Mouse (Mus musculus) inflammation-experienced regulatory T-cells, adult 6 months (primary cell): Measurements from ENCODE around the gene Dnajc30. TPM values are rescaled to one million over a fixed set of nuclear protein-coding genes. Genes with fewer than 3 reads are reported as not detected.
"Not testable (repeated sequence)": the region's sequence is repeated elsewhere in the genome, so short reads cannot be mapped to it uniquely, and the experiment has no call there.

ENCODE experiments used
- ATAC-seq: one replicate; pipeline ENCODE4 v1.8.0; 2017
- polyA plus RNA-seq, 3 experiments: library from polyadenylated mRNA; unstranded; fragments of 100-300 nt; shearing (Covaris generic); gene quantifications; one replicate each; pipeline ENCODE4 v1.2.1; 2017

The Dnajc30 gene
- polyA plus RNA-seq, result 10 to 100 TPM; 18.9 to 32.0 (median 30.4) TPM

DNA sequence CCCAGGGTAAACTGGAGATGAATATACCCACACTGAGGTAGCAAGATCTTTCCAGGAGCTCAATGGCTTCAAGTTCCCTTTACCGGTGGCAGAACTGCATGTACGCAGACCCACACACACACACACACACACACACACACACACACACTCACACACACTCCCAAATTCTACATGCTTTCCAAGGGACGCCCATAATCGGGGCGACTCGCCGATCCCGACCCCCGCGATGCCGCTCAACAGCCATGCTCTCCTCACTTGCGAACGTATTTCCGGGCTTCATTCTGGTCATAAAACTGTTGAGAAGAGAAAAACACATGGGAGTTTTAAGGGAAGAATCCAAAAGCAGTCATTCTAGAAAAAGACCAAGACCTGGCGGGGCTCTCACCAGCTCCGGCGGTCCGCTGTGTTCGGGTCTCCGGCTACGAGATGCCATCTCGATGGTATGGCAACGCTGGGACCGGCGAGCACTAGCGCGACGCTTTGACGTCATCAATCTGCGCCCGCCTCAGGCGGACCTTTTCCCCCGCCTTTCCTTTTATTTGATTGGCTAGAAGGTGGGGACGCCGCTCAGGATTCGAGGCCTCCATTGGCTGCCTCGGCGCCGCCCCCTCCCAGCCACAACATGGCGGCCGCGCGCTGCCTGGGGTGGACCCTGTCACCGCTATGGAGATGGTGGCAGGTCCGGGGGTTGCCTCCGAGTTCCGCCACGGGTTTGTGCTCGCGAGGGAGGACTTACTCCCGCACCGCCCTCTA is at the start of gene Dnajc30:
Dnajc30 (plus strand) TSS at position 574 of the 753 bp plus-strand sequence.
- ATAC-seq, result peak; percentile 98

DNA sequence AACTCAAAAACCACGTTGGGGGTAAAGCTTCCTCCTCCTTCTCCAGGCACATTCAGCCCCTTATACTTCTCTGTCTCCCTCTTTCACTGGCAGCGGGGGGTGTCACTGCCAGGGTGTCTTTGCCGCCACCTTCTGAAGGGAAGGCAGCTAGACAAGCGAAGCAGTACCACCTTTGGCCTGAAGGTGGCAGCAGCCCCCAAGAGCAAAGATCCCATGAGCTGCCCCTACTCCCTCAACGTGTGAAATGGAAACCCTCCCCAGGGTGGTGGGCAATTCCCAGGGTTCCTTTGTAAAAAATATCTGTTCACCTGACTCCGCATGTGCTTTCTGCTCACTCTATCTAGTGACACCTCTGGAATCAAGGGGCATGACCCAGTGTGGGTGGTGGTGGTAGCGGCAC is 48.5 kb upstream of the Dnajc30 start:
- ATAC-seq, result peak; percentile 73

DNA sequence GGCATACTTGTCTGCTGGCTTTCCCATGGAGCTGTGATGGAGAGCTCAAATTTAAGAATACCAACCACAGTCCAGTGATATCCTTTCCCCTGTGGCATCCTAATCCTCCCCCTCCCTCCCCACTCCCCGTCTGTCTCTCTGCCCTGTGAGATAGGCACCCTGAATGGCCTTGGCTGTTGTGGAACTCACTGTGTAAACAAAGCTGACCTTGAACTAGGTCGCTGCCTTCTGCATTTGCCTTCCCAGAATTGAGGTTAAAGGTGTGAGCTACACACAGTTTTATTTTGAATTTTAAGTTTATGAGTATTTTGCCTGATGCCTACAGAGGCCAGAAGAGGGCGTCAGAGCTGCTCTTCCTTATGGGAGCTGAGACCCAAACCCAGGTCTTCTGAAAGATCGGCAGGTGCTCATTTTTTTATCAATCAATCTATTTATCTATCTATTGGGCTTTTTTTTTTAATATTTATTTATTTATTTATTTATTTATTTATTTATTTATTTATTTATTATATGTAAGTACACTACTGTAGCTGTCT is 47.7 kb upstream of the Dnajc30 start:
- no peak for ATAC-seq

DNA sequence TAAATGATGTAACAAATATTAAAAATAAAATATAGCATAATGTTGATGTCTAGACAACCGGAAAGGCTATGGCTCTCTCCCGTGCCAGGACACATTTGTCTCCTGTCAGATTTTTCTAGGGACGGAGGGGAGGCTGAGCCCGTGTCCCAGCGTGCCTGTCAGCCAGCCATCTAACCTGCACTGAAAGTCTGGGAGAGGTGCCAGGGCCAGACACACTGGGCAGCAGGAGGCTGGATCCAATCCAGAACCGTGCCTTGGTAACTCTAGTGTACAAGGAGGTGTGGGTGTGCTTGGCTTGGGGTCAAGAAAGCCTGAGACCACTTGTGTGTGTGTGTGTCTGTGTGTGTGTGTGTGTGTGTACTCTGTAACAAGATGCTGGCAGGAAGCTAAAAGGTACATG is 42.2 kb upstream of the Dnajc30 start:
- no peak for ATAC-seq

DNA sequence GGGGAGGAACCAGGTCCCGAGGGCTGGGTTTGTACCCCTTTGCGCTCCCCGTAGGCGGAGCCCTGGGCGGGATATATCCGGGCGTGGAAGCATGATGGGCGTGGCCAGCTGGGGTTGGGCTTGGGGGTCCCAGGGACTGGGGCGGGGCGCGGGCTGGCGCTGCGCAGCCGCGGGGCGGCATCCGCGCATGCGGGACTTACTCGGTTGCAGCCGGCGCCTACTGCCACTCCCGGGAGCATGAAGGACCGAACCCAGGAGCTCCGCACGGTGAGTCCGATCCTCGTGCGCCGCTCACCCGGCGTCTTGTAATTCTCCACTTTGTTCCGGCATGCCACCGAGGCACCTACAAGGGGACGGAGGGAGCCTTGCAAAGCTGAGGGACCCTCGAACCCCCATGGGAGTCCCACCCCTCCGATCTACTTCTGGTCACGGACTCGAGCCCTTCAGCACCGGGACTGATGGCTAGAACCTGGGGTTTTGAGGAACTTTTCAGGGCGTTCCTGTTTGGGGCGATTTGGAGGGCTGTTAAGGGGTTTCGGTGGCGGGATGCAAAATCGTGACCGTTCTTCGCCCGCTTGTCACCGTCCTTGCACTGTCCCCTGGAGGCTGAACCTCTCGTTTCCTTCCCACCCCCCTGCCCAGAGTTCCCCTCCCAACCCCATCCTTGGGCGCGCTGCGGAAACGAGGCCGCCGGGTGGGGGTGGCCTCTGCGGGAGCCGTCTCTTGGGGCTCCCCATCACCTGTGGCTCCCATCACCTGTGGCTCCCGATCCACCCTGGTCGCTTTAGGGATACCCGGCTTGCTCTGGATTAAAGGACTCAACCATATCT is 40.4 kb upstream of the Dnajc30 start, which contains the start of gene Stx1a:
Stx1a (plus strand) TSS at position 139 of the 830 bp plus-strand sequence.
- ATAC-seq, result peak; percentile 44

DNA sequence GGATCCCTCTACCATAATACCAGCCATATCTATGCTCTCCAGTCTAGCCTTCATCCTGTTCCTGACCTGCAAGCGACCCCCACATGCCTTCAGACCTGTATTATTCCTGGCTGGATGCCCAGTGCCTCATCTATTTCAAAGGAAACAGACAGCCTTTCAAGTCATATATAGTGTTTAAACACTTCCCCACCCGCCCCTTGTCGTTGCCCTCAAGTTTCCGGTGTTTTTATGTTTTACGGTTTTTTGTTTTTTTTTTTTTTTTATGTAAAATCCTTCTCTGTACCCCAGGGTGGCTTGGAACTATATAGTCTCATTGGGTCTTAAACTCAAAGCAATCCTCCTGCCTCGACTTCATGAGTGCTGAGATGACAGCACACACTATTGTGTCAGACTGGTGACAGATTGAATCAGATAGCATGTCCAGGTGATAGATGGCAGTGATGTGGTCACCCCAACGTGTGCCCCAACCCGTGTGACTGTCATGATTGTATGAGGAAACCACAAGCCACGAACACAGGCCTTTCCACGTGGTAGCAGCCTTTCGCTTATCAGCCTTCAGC is 39.3 kb upstream of the Dnajc30 start:
- ATAC-seq, result peak; percentile 77

DNA sequence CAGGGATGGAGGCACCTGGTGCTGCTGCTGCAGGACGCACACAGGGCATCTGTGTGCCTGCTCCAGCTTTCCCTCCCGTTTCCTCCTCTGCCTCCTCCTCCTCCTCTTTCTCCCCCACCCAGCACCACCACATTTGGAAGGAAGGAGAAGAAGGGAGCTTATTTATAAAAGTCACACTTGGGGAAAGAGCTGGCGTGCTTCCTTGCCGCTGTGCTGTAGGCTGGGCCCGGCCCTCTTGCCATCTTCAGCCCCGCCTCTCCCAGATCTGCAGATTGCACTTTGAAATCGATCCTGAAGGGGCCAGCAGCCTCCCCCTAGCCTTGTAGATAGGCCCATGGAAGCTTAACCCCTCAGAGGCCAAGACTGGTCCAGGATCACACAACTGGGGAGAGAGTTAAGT is 38.1 kb upstream of the Dnajc30 start:
- no peak for ATAC-seq

DNA sequence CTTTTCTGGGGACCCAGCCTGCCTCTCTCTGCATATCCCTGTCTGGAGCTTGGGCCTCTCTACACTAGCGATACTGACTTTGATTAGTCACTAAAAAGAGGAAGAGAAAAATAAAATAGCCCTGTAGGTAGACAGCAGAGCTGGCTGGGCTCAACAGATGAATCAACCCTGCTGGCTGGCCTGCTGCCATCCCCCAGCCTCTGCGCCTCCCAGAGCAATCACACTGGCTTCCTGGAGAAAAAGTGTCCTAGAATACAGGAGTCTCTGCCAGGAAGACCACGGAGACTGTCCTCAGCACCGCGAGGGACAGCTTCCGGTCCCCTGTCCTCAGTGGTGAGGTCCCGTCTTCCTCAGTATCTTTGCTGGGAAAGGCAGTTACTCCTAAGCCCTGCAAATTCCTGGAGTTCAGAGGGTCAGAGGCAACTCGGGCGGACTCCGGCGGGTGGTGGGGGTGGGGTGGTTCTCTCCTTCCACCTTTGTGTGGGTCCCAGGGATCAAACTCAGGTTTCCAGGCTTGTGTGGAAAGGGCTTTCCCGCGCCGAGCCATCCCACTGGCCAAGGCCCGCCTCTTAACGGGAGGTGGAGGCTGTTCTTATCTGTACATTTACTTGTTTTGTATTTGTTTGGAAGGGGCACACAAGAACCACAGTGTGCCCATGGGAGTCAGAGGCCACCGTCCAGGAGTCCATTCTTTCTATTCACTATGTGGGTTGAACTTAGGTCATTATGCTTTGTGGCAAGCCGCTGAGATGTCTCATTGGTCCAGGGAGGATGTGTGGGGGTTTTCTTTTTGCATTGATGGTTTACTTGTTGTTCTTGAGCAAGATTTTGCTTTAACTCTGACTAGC is 34.8 kb upstream of the Dnajc30 start:
- ATAC-seq, result no peak

DNA sequence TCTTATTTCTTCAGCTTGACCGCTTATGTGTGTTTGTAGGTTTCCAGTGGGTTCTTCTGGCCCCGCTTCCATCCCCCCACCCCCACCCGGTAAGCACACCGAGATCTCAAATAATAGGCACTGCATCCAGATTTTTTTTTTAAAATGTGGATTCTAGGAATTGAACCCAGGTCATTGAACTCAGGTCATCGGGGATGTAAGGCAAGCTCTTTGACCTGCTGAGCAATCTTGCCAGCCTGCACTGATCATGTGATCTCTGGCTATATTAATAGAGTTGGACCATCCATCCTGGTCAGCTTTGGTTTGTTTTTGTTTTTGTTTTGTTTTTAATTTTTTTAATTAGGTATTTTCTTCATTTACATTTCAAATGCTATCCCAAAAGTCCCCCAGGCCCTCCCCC is 31.4 kb upstream of the Dnajc30 start:
- no peak for ATAC-seq

DNA sequence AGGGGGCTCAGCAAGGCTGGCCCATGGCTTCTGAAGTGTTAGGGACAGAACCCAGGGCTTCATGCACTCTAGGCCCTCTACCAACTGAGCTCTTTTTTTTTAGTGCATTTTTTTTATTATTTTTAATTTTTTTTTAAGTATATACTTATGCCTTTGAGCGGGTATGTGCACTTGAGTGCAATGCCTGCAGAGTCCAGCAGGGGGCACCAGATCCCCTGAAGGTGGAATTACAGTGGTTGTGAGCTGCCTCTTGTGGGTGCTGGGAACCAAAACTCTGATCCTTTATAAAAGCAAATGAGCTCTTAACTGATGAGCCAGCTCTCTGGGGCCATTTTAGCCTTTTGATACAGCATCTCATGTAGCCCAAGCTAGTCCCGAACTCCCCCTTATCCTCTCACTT is 29.4 kb upstream of the Dnajc30 start:
- ATAC-seq, result no peak

DNA sequence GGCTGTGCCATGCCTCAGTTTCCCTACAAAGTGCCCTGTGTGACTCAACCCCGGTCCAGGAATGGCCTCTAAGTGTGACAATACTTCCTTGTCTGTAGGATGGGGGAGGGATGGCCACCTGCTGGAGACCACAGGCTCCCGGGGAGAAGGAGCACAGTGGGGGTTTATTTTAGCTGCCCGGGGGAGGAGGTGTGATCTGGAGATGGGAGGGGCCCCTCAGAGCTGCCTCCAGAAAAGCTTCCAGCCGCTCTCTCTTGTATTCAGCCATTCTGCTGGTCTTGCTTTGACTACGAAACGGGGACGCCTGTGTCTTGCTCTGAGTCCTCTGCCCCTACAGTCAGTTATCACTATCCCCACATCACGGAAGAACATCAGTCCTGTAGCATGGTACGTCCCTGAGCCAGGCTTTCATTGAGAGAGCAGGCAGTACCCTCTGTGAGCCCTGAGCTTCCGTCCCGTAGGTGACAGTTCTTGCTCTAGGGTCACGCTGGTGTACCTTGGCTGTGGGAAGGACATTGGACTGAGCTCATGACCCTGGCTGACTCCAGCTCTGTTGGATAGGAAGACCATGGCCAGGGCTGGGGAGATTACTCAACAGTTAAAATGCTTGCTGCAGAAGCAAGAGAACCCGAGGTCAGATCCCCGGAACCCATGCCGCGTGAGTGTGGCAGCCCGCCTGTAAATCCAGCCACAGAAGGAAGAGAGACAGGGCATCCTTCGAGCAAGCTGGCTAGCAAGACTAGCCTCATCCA is 28.2 kb upstream of the Dnajc30 start:
- no peak for ATAC-seq

DNA sequence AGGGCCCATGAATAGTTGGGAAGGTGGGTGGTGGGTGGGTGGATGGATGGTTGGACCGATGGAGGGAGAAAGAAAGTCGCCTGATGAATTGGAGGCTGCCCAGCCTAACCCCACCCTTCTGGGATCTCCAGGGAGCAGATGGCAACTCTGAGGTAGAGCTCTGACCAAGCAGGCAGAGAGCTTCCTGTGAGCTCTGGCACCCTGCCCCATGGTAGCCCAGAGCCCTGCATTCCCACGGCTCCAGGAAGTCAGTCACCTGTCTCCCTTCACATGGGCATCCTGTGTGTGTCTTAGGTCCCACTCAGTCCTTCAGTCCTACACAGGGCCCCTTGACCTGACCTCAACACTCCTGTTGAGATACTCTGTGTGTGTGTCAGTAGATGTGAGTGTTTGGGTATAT is 26.1 kb upstream of the Dnajc30 start:
- ATAC-seq, result no peak

DNA sequence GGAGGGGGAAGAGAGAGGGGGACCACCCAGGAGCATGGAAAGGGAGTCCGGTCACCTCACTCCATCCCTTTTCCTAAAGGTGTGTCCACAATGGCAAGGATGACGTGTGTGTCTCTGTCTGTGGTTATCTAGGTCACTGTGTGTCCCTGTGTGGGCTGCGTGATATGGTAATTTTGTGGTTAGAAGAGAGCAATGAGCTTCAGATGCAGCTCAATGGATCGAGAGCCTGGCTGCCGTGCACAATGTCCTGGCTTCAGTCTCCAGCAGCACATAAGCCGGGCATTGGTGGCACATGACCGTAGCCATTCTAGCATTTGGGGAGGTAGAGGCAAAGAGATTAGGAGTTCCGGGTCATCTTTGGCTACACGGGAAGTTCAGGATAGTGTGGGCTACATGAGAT is 24.5 kb upstream of the Dnajc30 start:
- ATAC-seq, result no peak

DNA sequence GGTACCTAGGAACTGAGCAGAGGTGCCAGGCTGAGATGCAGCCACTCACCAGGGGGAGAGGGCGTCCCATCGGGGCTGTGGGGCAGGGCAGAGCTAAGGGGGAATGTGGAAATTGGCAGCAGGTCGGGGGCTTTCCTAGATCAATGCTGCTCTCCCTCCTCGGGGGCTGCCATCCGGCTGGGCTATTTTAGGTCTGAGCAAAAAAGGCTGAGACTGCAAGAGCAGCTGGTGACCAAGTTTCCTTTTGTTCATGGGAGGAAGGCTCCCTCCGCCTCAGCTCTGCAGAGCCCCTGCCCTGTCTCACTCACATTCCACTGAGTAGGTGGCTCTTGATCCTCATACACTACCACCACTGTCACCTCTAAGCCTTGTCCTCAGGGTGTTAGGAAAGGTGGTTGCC is 23.9 kb upstream of the Dnajc30 start:
- no peak for ATAC-seq

DNA sequence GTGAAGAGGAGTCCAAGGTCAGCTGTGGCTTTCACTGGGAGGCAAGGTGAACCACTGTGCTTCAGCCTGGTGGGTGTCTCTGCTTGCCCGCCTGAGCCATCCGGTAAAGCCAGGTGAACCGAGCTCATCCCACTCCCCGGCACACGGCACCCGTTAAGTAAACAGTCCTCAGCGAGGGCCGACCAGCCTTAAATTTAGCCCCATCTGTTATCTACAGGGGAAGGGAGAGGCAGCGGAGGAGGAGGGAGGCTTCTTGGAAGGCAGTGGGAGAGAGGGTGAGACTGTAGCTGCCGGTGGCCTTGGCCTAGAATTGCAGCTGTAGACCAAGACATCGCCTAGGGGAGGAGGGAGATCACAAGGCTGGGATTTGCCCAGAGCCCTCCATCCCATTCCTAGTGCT is 23.2 kb upstream of the Dnajc30 start:
- no peak for ATAC-seq

DNA sequence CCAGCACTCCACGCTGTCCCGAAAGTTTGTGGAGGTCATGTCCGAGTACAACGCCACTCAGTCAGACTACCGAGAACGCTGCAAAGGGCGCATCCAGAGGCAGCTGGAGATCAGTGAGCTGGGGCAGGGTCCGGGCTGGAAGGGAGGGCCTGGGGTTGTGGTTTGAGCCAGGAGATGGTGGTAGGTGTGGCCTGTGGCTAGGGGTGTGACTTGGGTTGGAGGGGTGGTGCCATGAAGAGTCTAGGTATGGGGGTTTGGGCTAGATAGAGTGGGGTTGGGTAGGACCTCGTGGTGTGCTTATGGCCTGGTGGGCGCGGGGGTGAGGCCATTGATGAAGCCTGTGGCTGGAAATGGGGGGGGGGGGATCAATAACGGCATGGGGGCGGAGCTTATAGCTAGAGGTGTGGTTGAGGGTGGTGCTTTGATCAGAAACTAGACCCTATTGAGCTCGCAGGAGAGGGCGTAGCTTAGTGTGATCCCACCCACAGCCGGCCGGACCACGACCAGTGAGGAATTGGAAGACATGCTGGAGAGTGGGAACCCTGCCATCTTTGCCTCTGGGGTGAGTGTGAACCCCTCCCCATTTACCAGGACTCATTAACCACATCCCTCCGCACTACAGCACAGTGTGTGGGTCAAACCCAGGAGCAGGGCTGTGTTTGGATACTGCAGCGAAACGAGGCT is 21.8 kb upstream of the Dnajc30 start:
- no peak for ATAC-seq

DNA sequence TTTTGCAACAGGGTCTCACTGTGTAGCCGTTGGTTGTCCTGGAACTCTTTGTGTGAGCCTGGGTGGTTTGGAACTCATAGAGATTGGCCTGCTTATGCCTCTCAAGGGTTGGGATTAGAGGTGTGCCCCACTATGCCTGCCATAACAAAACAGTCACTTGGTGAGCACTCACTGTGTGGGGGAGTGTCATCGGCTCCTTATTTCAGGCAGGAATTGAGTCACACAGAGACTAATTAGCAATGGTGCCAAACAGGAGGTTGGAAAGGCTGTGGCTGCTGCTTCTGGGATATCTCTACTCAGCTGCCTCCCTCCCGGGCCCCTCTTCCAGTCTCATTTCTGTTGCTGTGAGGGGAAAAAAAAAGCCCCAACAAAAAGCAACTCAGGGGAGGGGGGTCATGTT is 19.4 kb upstream of the Dnajc30 start:
- no peak for ATAC-seq

DNA sequence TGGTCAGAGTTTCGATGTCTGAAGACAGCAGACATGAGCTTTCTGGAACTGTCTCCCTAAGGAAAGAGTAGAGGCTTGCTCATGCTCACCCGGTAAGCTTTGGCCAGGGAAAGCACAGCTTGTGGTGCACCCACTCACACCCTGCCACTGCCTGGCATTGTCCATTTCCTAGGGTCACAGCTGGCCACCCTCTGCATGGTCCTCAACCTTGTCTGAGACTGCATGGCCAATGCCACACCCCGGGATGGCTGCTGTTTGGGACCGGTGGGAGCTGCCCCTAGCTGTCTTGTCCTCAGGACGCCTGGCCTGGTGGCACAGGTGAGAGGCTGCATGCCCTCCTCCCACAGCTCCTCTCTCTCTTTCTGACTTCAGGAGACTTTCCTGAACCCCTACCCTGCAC is 15.5 kb upstream of the Dnajc30 start:
- no peak for ATAC-seq

DNA sequence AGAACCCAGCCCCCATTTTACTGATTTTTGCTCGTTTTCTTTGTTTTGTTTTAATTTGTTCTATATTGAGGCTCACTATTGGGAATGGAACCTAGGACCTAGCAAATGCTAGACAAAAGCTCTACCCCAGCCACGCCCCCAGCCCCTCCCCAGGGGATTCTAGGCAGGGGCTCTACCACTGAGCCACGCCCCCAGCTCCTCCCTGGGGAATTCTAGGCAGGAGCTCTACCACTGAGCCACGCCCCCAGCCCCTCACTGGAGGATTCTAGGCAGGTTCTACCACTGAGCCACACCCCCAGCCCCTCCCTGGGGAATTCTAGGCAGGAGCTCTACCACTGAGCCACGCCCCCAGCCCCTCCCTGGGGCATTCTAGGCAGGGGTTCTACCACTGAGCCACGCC is 14.7 kb upstream of the Dnajc30 start:
- ATAC-seq, result not testable (repeated sequence)

DNA sequence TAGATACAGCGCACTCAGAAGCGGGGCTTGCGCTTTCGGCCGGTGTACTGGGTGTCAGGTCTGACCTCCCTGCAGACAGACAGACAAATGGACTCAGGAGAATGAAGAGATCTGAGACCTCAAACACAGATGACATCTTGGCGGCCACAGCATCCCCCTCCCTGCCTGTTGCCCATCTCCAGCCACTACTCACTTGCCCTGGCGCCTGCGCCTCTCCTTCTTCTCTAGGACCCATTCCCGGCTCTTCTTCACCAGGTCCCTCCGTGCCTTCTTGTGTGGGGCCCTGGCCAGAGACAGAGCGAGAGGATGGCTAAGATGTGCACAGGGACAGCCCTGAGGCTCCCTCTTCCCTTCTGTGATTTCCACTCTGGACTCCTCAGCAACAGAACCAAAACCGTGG is 10.6 kb upstream of the Dnajc30 start:
- ATAC-seq, result no peak

DNA sequence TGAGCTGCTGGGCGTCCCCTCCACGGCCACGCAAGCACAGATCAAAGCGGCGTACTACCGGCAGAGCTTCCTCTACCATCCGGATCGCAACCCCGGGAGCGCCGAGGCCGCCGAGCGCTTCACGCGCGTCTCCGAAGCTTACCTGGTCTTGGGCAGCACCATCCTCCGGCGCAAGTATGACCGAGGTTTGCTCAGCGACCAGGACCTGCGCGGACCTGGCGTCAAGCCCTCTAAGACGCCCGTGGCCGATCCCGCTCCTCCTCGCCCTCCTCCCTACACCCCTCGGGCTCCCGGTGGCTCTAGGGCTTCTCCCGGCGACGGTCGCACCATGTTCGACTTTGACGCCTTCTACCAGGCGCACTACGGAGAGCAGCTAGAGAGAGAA is 372 bp downstream of the Dnajc30 start:
- ATAC-seq, result peak; percentile 60
